Mouse (Mus musculus) heart, postnatal 0 days (tissue): ENCODE measurements at regions not wholly inside any gene's neighbourhood (a gene's known extent, or its start where the extent isn't known, plus 50 kb on each side); places are given as distances from the start of the nearest gene placed in this dataset.

Experiments
- CTCF ChIP-seq: IDR thresholded peaks from 2 replicates; pipeline ENCODE4 v1.5.1; 2016; ENCODE audit warnings: antibody characterized with exemption, control low read depth, low read depth
- EP300 ChIP-seq: IDR thresholded peaks from 2 replicates; pipeline ENCODE4 v1.6.1; 2016; ENCODE audit warnings: antibody characterized with exemption, low read depth

- TF ChIP-seq CTCF (no peak), EP300 (no peak)
Observed at GRCm38 (mm10) chr3:60292940-60293339, 179.7 kb upstream of the Mbnl1 start.
